Mouse (Mus musculus) cerebellum, adult 18-20 months (tissue): Measurements from ENCODE around the gene Smoc1.

Experiments used
- DNase-seq, 2 experiments: peaks; one replicate each; pipeline ENCODE4 v3.0.0; 2021

Smoc1 gene

GRCm38 (mm10) chr12:81085244-81085643 is 58.6 kb downstream of the Smoc1 start:
- no peak for DNase-seq

GRCm38 (mm10) chr12:81088131-81088530 is 61.5 kb downstream of the Smoc1 start:
- DNase-seq, result no peak

- DNase-seq, result no peak
Measured at GRCm38 (mm10) chr12:81091641-81092040, 65.0 kb downstream of the Smoc1 start.

- no peak for DNase-seq
Measured at GRCm38 (mm10) chr12:81092641-81093040, 66.0 kb downstream of the Smoc1 start.

GRCm38 (mm10) chr12:81093211-81093610 is 66.6 kb downstream of the Smoc1 start:
- no peak for DNase-seq

- no peak for DNase-seq
Measured at GRCm38 (mm10) chr12:81094766-81095405, 68.3 kb downstream of the Smoc1 start.

GRCm38 (mm10) chr12:81097267-81097666 is 70.7 kb downstream of the Smoc1 start:
- DNase-seq, result no peak

- no peak for DNase-seq
Measured at GRCm38 (mm10) chr12:81097738-81098137, 71.1 kb downstream of the Smoc1 start.

GRCm38 (mm10) chr12:81099161-81099560 is 72.6 kb downstream of the Smoc1 start:
- DNase-seq, result no peak

- no peak for DNase-seq
Measured at GRCm38 (mm10) chr12:81101691-81102090, 75.1 kb downstream of the Smoc1 start.

GRCm38 (mm10) chr12:81104546-81104945 is 77.9 kb downstream of the Smoc1 start:
- no peak for DNase-seq

- peak; percentile 82 to 83 for DNase-seq
Measured at GRCm38 (mm10) chr12:81105721-81106633, 79.4 kb downstream of the Smoc1 start.

GRCm38 (mm10) chr12:81107278-81108100 is 80.9 kb downstream of the Smoc1 start:
- peak; percentile 34 to 35 for DNase-seq

- no peak for DNase-seq
Measured at GRCm38 (mm10) chr12:81108600-81109011, 82.0 kb downstream of the Smoc1 start.

- no peak for DNase-seq
Measured at GRCm38 (mm10) chr12:81110006-81110405, 83.4 kb downstream of the Smoc1 start.

GRCm38 (mm10) chr12:81112321-81112720 is 85.7 kb downstream of the Smoc1 start:
- DNase-seq, result no peak

- no peak for DNase-seq
Measured at GRCm38 (mm10) chr12:81120301-81120700, 93.7 kb downstream of the Smoc1 start.

- no peak for DNase-seq
Measured at GRCm38 (mm10) chr12:81123793-81124192, 97.2 kb downstream of the Smoc1 start.

- DNase-seq, result no peak
Measured at GRCm38 (mm10) chr12:81126842-81127241, 100.2 kb downstream of the Smoc1 start.

- DNase-seq, result no peak
Measured at GRCm38 (mm10) chr12:81128693-81129092, 102.1 kb downstream of the Smoc1 start.

GRCm38 (mm10) chr12:81130692-81131091 is 104.1 kb downstream of the Smoc1 start:
- peak; percentile 52 to 56 for DNase-seq

- no peak for DNase-seq
Measured at GRCm38 (mm10) chr12:81131114-81131513, 104.5 kb downstream of the Smoc1 start.

GRCm38 (mm10) chr12:81133055-81133665 is 106.6 kb downstream of the Smoc1 start:
- DNase-seq, result no peak
